Mouse (Mus musculus) midbrain, embryonic 11.5 days (tissue): ENCODE measurements at regions not wholly inside any gene's neighbourhood (a gene's known extent, or its start where the extent isn't known, plus 50 kb on each side); places are given as distances from the start of the nearest gene placed in this dataset.

ENCODE experiments used
- ATAC-seq: fragments of 200-750 bp; cut with Nextera tagmentation; 2 replicates; pipeline ENCODE4 v1.8.0; 2017; ENCODE audit warnings: moderate TSS enrichment, moderate library complexity; ENCODE audit not compliant: low FRiP score
- DNase-seq: peaks from one replicate; pipeline ENCODE4 v3.0.0; 2015; ENCODE audit warnings: low spot score; ENCODE audit errors: missing footprints
- H3K27ac ChIP-seq: fragments of 300-500 bp; sonication (generic); 2 replicates; pipeline ENCODE4 v1.5.1; 2014; ENCODE audit warnings: low read depth, low read length
- H3K27me3 ChIP-seq: fragments of 300-500 bp; sonication (generic); 2 replicates; pipeline ENCODE4 v1.6.1; 2014; ENCODE audit warnings: mild to moderate bottlenecking, low read length, moderate library complexity, mixed read lengths; ENCODE audit not compliant: control insufficient read depth, insufficient read depth
- H3K36me3 ChIP-seq: fragments of 300-500 bp; sonication (generic); 2 replicates; pipeline ENCODE4 v1.6.1; 2014; ENCODE audit warnings: mild to moderate bottlenecking, low read length, moderate library complexity, mixed read lengths; ENCODE audit not compliant: control insufficient read depth, insufficient read depth
- H3K4me1 ChIP-seq: fragments of 300-500 bp; sonication (generic); 2 replicates; pipeline ENCODE4 v1.6.1; 2014; ENCODE audit warnings: low read length; ENCODE audit not compliant: control insufficient read depth, insufficient read depth
- H3K4me2 ChIP-seq: fragments of 300-500 bp; sonication (generic); 2 replicates; pipeline ENCODE4 v1.6.1; 2014; ENCODE audit warnings: mild to moderate bottlenecking, moderate library complexity
- H3K4me3 ChIP-seq: fragments of 300-500 bp; sonication (generic); 2 replicates; pipeline ENCODE4 v1.5.1; 2014; ENCODE audit warnings: low read depth, low read length
- H3K9ac ChIP-seq: fragments of 300-500 bp; sonication (generic); 2 replicates; pipeline ENCODE4 v1.6.1; 2014; ENCODE audit warnings: low read length
- H3K9me3 ChIP-seq: fragments of 300-500 bp; sonication (generic); 2 replicates; pipeline ENCODE4 v1.6.1; 2016; ENCODE audit warnings: low read length; ENCODE audit not compliant: control insufficient read depth
- WGBS: fragments of 180-500 bp; shearing (Covaris S2); extraction: QIAGEN DNeasy Blood & Tissue Kit; methylation state at CpG from one replicate; pipeline ENCODE4 v1.1.7; 2014; 5-methylcytosine and 5-hydroxymethylcytosine counted together

- no peak for ATAC-seq
- Histone ChIP-seq H3K4me2 (peak overlapping the region; percentile 32), H3K9ac (0 out of 2 replicates have a peak overlapping the region, but pooled peaks have one; percentile 9), H3K4me3 (no peak overlapping the region), H3K27ac (no peak overlapping the region), H3K9me3 (no peaks in the 10 kb centered on the region), H3K36me3 (no peaks in the 10 kb centered on the region), H3K27me3 (no peaks in the 10 kb centered on the region), H3K4me1 (0 out of 2 replicates have a peak, but pooled peaks cover 5% of the 10 kb centered on the region)
- peak; percentile 89 for DNase-seq
- 49% methylated on average over 29 of the region's 29 CpGs for WGBS
These were observed 66.6 kb downstream of the 1700129C05Rik start for GRCm38 (mm10) chr14:59075845-59076745.

GRCm38 (mm10) chr14:59072323-59073039 lies 70.2 kb downstream of the 1700129C05Rik start:
- H3K27ac ChIP-seq: no peak overlapping the region
- no peaks in the 10 kb centered on the region for H3K27me3 ChIP-seq
- 0 out of 2 replicates have a peak, but pooled peaks cover 5% of the 10 kb centered on the region for H3K4me1 ChIP-seq
- no peaks in the 10 kb centered on the region for H3K36me3 ChIP-seq
- DNase-seq (no peak), ATAC-seq (no peak)
- H3K9me3 ChIP-seq: no peaks in the 10 kb centered on the region
- no peak overlapping the region for H3K9ac ChIP-seq
- H3K4me2 ChIP-seq: no peak overlapping the region
- WGBS: 85% methylated on average over 7 of the region's 7 CpGs
- no peak overlapping the region for H3K4me3 ChIP-seq

- 81% methylated on average over 2 of the region's 2 CpGs for WGBS
- Histone ChIP-seq H3K27ac (no peak overlapping the region), H3K36me3 (no peaks in the 10 kb centered on the region), H3K9me3 (no peaks in the 10 kb centered on the region), H3K4me3 (no peak overlapping the region), H3K27me3 (no peaks in the 10 kb centered on the region), H3K4me2 (no peak overlapping the region), H3K4me1 (no peaks in the 10 kb centered on the region), H3K9ac (no peak overlapping the region)
- no peak for DNase-seq
- no peak for ATAC-seq
These were observed 72.6 kb downstream of the 1700129C05Rik start for GRCm38 (mm10) chr14:59070056-59070455.

GRCm38 (mm10) chr14:59066456-59067220 lies 76.1 kb downstream of the 1700129C05Rik start:
- ATAC-seq: no peak

GRCm38 (mm10) chr14:59063221-59063620 lies 79.5 kb downstream of the 1700129C05Rik start:
- 61% methylated on average over 3 of the region's 3 CpGs for WGBS

More at GRCm38 (mm10) chr14:59066456-59067220, 76.1 kb downstream of the 1700129C05Rik start:
- H3K36me3 ChIP-seq: no peaks in the 10 kb centered on the region
- H3K4me2 ChIP-seq: no peak overlapping the region
- no peak overlapping the region for H3K4me3 ChIP-seq
- H3K9me3 ChIP-seq: no peaks in the 10 kb centered on the region
- H3K4me1 ChIP-seq: no peaks in the 10 kb centered on the region
- H3K9ac ChIP-seq: no peak overlapping the region
- no peak for DNase-seq
- 87% methylated on average over 8 of the region's 8 CpGs for whole genome bisulfite sequencing
- H3K27ac ChIP-seq: no peak overlapping the region
- no peaks in the 10 kb centered on the region for H3K27me3 ChIP-seq

GRCm38 (mm10) chr14:59056832-59057231 lies 85.9 kb downstream of the 1700129C05Rik start:
- Histone ChIP-seq H3K36me3 (no peaks in the 10 kb centered on the region), H3K27me3 (no peaks in the 10 kb centered on the region), H3K4me2 (no peak overlapping the region), H3K9ac (no peak overlapping the region), H3K4me1 (no peaks in the 10 kb centered on the region), H3K4me3 (no peak overlapping the region), H3K27ac (no peak overlapping the region), H3K9me3 (no peaks in the 10 kb centered on the region)
- ATAC-seq: no peak
- no peak for DNase-seq
- WGBS: 92% methylated on average over 3 of the region's 3 CpGs

More at GRCm38 (mm10) chr14:59063221-59063620, 79.5 kb downstream of the 1700129C05Rik start:
- no peak overlapping the region for H3K9ac ChIP-seq
- no peaks in the 10 kb centered on the region for H3K36me3 ChIP-seq
- H3K27ac ChIP-seq: no peak overlapping the region
- ATAC-seq (no peak), DNase-seq (no peak)
- no peaks in the 10 kb centered on the region for H3K4me1 ChIP-seq
- no peaks in the 10 kb centered on the region for H3K27me3 ChIP-seq
- H3K4me2 ChIP-seq: no peak overlapping the region
- no peak overlapping the region for H3K4me3 ChIP-seq
- H3K9me3 ChIP-seq: no peaks in the 10 kb centered on the region

- Histone ChIP-seq H3K36me3 (no peaks in the 10 kb centered on the region), H3K27ac (no peak overlapping the region), H3K9me3 (no peaks in the 10 kb centered on the region), H3K9ac (no peak overlapping the region), H3K27me3 (no peaks in the 10 kb centered on the region), H3K4me3 (no peak overlapping the region), H3K4me1 (no peaks in the 10 kb centered on the region; the same call in 1 of the 2 replicates), H3K4me2 (no peak overlapping the region)
- ATAC-seq (no peak), DNase-seq (no peak)
- 86% methylated on average over 3 of the region's 3 CpGs for WGBS
These were observed 87.4 kb downstream of the 1700129C05Rik start for GRCm38 (mm10) chr14:59055283-59055682.

- H3K4me2 ChIP-seq: no peak overlapping the region
- H3K4me1 ChIP-seq: no peaks in the 10 kb centered on the region; the same call in 1 of the 2 replicates
- no peak overlapping the region for H3K27ac ChIP-seq
- DNase-seq: no peak
- no peaks in the 10 kb centered on the region for H3K36me3 ChIP-seq
- no peak for ATAC-seq
- H3K27me3 ChIP-seq: no peaks in the 10 kb centered on the region
- no peaks in the 10 kb centered on the region for H3K9me3 ChIP-seq
- H3K4me3 ChIP-seq: no peak overlapping the region
- no peak overlapping the region for H3K9ac ChIP-seq
- WGBS: 85% methylated on average over 3 of the region's 3 CpGs
These were observed 90.3 kb downstream of the 1700129C05Rik start for GRCm38 (mm10) chr14:59052421-59052820.
